Mouse (Mus musculus) macrophage (primary cell): ENCODE measurements around the gene Fastk. TPM values are rescaled to one million over a fixed set of nuclear protein-coding genes. Genes with fewer than 3 reads are reported as not detected.
"Not testable (repeated sequence)": the region's sequence is repeated elsewhere in the genome, so short reads cannot be mapped to it uniquely, and the experiment has no call there.

Experiments used
- H3K27ac ChIP-seq: fragments of 350-480 bp; formaldehyde crosslinking; 2 replicates; pipeline ENCODE4 v1.9.0; 2021
- H3K36me3 ChIP-seq: fragments of 350-480 bp; formaldehyde crosslinking; 2 replicates; pipeline ENCODE4 v1.9.0; 2021; ENCODE audit errors: inconsistent target
- H3K4me3 ChIP-seq: fragments of 350-480 bp; formaldehyde crosslinking; 2 replicates; pipeline ENCODE4 v1.9.0; 2021; ENCODE audit errors: inconsistent target
- H3K79me2 ChIP-seq: fragments of 350-480 bp; formaldehyde crosslinking; 2 replicates; pipeline ENCODE4 v1.9.0; 2021; ENCODE audit errors: inconsistent target
- WGBS: methylation state at CpG from one replicate; pipeline ENCODE4 v1.1.7; 2026; ENCODE audit warnings: inconsistent platforms; ENCODE audit not compliant: missing documents; 5-methylcytosine and 5-hydroxymethylcytosine counted together
- polyA plus RNA-seq: library from polyadenylated mRNA; stranded (reverse); fragments of 250-400 nt; gene quantifications from 3 replicates; pipeline ENCODE4 v1.2.4, GENCODE M21; 2018; ENCODE audit warnings: inconsistent platforms

The Fastk gene
- polyA plus RNA-seq, 1 experiment from 2014 or later, result 31.5 TPM

GRCm38 (mm10) chr5:24400362-24400761 is 44.7 kb downstream of the Fastk start:
- no peaks in the 10 kb centered on the region for H3K79me2 ChIP-seq
- no peak overlapping the region for H3K4me3 ChIP-seq
- H3K27ac ChIP-seq, result no peak overlapping the region
- peaks cover 12% of the 10 kb centered on the region; the same call in 1 of the 2 replicates for H3K36me3 ChIP-seq
- WGBS, result 97% methylated on average over 11 of the region's 11 CpGs

DNA sequence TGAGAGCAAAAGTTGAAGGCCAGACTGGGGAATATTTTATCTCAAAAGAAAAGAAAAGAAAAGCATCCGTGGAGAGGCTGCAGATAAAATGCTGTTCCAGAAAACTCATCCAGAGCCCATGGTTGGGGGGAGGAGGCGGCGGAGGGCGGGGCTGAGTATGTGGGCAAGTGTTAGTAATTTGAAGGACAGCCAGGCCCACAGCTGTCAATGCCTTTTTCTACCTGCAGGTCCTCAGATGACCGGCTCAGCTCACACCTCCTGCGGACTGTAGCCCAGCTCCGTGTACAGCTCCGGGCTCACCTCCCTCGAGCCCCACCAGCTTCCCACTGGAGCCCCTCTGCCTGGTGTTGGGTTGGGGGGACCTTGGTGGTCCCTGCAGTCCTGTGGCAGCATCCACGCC is 45.4 kb downstream of the Fastk start:
- WGBS, result 92% methylated on average over 10 of the region's 10 CpGs
- H3K4me3 ChIP-seq, result no peak overlapping the region
- peaks cover 12% of the 10 kb centered on the region; the same call in 1 of the 2 replicates for H3K36me3 ChIP-seq

GRCm38 (mm10) chr5:24396254-24396653 is 48.8 kb downstream of the Fastk start:
- H3K79me2 ChIP-seq, H3K36me3 ChIP-seq, H3K27ac ChIP-seq, H3K4me3 ChIP-seq: not testable (repeated sequence)
- 88% methylated on average over 6 of the region's 6 CpGs for WGBS

More for the DNA sequence above, 45.4 kb downstream of the Fastk start:
- Histone ChIP-seq H3K79me2 (no peaks in the 10 kb centered on the region; the same call in 1 of the 2 replicates), H3K27ac (no peak overlapping the region)

- peak overlapping the region; percentile 83 for H3K27ac ChIP-seq
- H3K79me2 ChIP-seq, result no peaks in the 10 kb centered on the region; the same call in 1 of the 2 replicates
- peak overlapping the region; percentile 56 for H3K4me3 ChIP-seq
- no peaks in the 10 kb centered on the region for H3K36me3 ChIP-seq
- 2% methylated on average over 36 of the region's 36 CpGs for WGBS
These were observed 50.8 kb downstream of the Fastk start for GRCm38 (mm10) chr5:24394165-24394894.

GRCm38 (mm10) chr5:24393392-24393997 is 51.6 kb downstream of the Fastk start, which contains the start of gene Abcb8:
TSS of gene Abcb8 (plus strand) at chr5:24393663.
- Histone ChIP-seq H3K4me3 (peak within 1 kb of the TSS; percentile 56), H3K36me3 (no peaks in the 10 kb centered on the region), H3K79me2 (no peaks in the 10 kb centered on the region; the same call in 1 of the 2 replicates), H3K27ac (peak within 1 kb of the TSS; percentile 83)
- 17% methylated on average over 7 of the region's 7 CpGs for WGBS

GRCm38 (mm10) chr5:24392724-24393123 is 52.4 kb downstream of the Fastk start:
- no peaks in the 10 kb centered on the region for H3K36me3 ChIP-seq
- H3K4me3 ChIP-seq, result no peak overlapping the region
- peak overlapping the region; percentile 83 for H3K27ac ChIP-seq
- 82% methylated on average over 7 of the region's 7 CpGs for WGBS
- no peaks in the 10 kb centered on the region; the same call in 1 of the 2 replicates for H3K79me2 ChIP-seq

- Histone ChIP-seq H3K36me3 (no peaks in the 10 kb centered on the region), H3K4me3 (no peak within 1 kb of the TSS), H3K79me2 (no peaks in the 10 kb centered on the region; the same call in 1 of the 2 replicates), H3K27ac (peak within 1 kb of the TSS; percentile 83)
- WGBS, result 96% methylated on average over 2 of the region's 7 CpGs
These were observed 53.2 kb downstream of the Fastk start, which contains the start of gene Atg9b for GRCm38 (mm10) chr5:24391864-24392263. TSS of gene Atg9b (minus strand) at chr5:24392143.

DNA sequence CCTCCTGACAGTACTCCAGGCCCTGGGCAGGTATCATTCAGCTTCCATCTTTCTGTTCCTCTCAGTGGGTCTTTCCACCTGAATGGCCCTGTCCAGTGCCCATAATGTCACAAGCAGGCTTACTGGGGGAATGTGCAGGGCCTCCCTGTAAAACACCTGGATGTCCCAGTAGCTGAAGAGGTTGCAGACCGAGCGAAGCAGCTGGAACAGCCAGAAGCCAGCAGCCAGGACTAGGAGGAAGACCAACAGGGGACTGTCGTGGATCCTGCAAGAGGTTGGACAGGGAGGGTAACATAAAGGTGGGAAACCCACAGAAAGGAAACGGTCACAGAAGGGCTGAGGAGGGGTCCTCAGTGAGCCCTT is 55.4 kb downstream of the Fastk start:
- Histone ChIP-seq H3K79me2 (no peaks in the 10 kb centered on the region), H3K27ac (peak overlapping the region; percentile 95), H3K4me3 (peak overlapping the region; percentile 9), H3K36me3 (no peaks in the 10 kb centered on the region)
- 91% methylated on average over 4 of the region's 4 CpGs for WGBS

DNA sequence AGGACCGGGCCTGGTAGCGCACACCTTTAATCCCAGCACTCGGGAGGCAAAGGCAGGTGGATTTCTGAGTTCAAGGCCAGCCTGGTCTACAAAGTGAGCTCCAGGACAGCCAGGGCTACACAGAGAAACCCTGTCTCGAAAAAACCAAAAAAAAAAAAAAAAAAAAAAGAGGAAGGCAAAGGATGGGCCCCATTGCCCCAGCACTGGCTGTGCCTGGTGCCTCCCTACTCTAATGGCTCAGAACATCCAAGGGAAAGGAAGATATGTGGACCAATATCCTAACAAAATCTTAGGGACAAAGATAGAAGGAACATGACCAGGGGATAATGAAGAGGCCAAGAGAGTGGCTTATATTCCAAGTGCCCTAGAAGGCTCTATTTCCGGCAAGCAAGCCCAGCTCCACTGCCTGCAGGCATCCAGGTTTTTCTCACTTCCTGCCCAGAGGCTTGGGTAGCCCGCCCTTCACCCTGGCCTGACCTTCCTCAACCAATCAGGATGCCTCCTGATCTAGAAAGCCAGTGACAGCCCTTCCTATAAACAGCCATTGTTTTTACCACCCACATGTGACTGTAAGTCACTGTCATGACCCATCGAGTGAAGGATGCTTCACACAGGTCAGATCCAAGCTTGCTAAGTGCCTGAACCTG is 56.0 kb downstream of the Fastk start:
- H3K36me3 ChIP-seq, result no peaks in the 10 kb centered on the region
- peak overlapping the region; percentile 9 for H3K4me3 ChIP-seq
- H3K79me2 ChIP-seq, result no peaks in the 10 kb centered on the region
- 38% methylated on average over 5 of the region's 7 CpGs for WGBS
- peak overlapping the region; percentile 95 for H3K27ac ChIP-seq

Other genes with a start within 250 kb of the Fastk start
- 0.16 TPM in 1 of 3 replicates, not detected in the others for gene Kcnh2, start 93.7 kb downstream of the Fastk start, polyA plus RNA-seq
- 0.12 TPM in 1 of 3 replicates, not detected in the others for gene Nos3, start 80.5 kb downstream of the Fastk start, polyA plus RNA-seq
- 0.67 to 4.7 TPM (median 1.4 TPM) in 3 replicates for gene Atg9b, start 53.1 kb downstream of the Fastk start, polyA plus RNA-seq
- 9.0 to 25.4 TPM (median 23.2 TPM) in 3 replicates for gene Abcb8, start 51.6 kb downstream of the Fastk start, polyA plus RNA-seq
- gene Asic3, start 31.9 kb downstream of the Fastk start, polyA plus RNA-seq, result not detected in 3 replicates
- gene Cdk5, start 21.8 kb downstream of the Fastk start, polyA plus RNA-seq, result 15.2 to 21.5 TPM (median 20.5 TPM) in 3 replicates
- gene Slc4a2, start 21.4 kb downstream of the Fastk start, polyA plus RNA-seq, result 21.8 to 34.7 TPM (median 34.2 TPM) in 3 replicates
- gene Tmub1, start 2.6 kb upstream of the Fastk start, polyA plus RNA-seq, result 7.8 to 14.5 TPM (median 12.4 TPM) in 3 replicates
- 54.8 to 72.0 TPM (median 61.6 TPM) in 3 replicates for gene Agap3, start 6.9 kb upstream of the Fastk start, polyA plus RNA-seq
- gene Gbx1, start 81.9 kb upstream of the Fastk start, polyA plus RNA-seq, result not detected in 3 replicates
- 0.09 to 0.61 TPM (median 0.28 TPM) in 3 replicates for gene Asb10, start 95.7 kb upstream of the Fastk start, polyA plus RNA-seq
- not detected in 3 replicates for gene 4931409K22Rik, start 111.5 kb upstream of the Fastk start, polyA plus RNA-seq
- 38.9 to 54.7 TPM (median 41.4 TPM) in 3 replicates for gene Abcf2, start 132.2 kb upstream of the Fastk start, polyA plus RNA-seq
- gene Chpf2, start 141.5 kb upstream of the Fastk start, polyA plus RNA-seq, result 11.4 to 35.1 TPM (median 34.5 TPM) in 3 replicates
- 0.03 to 0.18 TPM in 2 of 3 replicates, not detected in the other for gene Smarcd3, start 179.1 kb upstream of the Fastk start, polyA plus RNA-seq
- gene Nub1, start 240.2 kb upstream of the Fastk start, polyA plus RNA-seq, result 57.4 to 97.0 TPM (median 76.5 TPM) in 3 replicates